Mouse (Mus musculus) midbrain, embryonic 12.5 days (tissue): Measurements from ENCODE around the gene Tcp11l2. TPM values are rescaled to one million over a fixed set of nuclear protein-coding genes. Genes with fewer than 3 reads are reported as not detected.

Experiments
- polyA plus RNA-seq: library from polyadenylated mRNA; unstranded; fragments of >200 nt; fragmentation: Nextera tagmentation; extraction: Ambion mirVana; gene quantifications from 2 replicates; pipeline ENCODE4 v1.2.1, GENCODE M21; 2016

Tcp11l2 gene
- polyA plus RNA-seq, 1 experiment from 2014 or later: 15.8 TPM

Other genes starting within 250 kb of the Tcp11l2 start
- gene Nuak1, start 136.0 kb upstream of the Tcp11l2 start, polyA plus RNA-seq: 3.7 and 4.5 TPM in 2 replicates
- gene Ckap4, start 42.6 kb upstream of the Tcp11l2 start, polyA plus RNA-seq: 105 and 109 TPM in 2 replicates
- gene Polr3b, start 45.7 kb downstream of the Tcp11l2 start, polyA plus RNA-seq: 18.7 and 19.6 TPM in 2 replicates
- gene Rfx4, start 179.4 kb downstream of the Tcp11l2 start, polyA plus RNA-seq: 53.5 and 56.0 TPM in 2 replicates